Mouse (Mus musculus) MEL (cell line): ENCODE data around the gene March2. TPM values are rescaled to one million over a fixed set of nuclear protein-coding genes. Genes with fewer than 3 reads are reported as not detected.
A peak's percentile ranks its signal among the peaks of the same experiment; 100 is the strongest.

Experiments used
- DNase-seq: peaks from one replicate; pipeline ENCODE4 v3.0.0; 2011; ENCODE audit warnings: low read depth, low spot score
- H3K27ac ChIP-seq: 2 replicates; pipeline ENCODE4 v1.5.1; 2012; ENCODE audit warnings: low read depth, mild to moderate bottlenecking, control low read depth, low read length, moderate library complexity; ENCODE audit not compliant: control insufficient read depth
- H3K27me3 ChIP-seq, 2 experiments: fragments of 150-350 bp in 1 of 2; sonication (generic) in 1 of 2; 2 replicates each; pipeline ENCODE4 v1.6.1; 2012; ENCODE audit warnings: low read length in 2 of 2, mild to moderate bottlenecking in 2 of 2, improper control_type of control experiment in 1 of 2, moderate library complexity in 1 of 2; ENCODE audit not compliant: insufficient read depth in 2 of 2, control insufficient read depth in 1 of 2
- H3K36me3 ChIP-seq, 2 experiments: 2 replicates each; pipeline ENCODE4 v1.6.1; 2012 to 2014; ENCODE audit warnings: low read length in 2 of 2, improper control_type of control experiment in 1 of 2, inconsistent platforms in 1 of 2, mild to moderate bottlenecking in 1 of 2; ENCODE audit not compliant: insufficient read depth in 2 of 2, control insufficient read depth in 1 of 2
- H3K4me1 ChIP-seq, 2 experiments: fragments of 150-350 bp in 1 of 2; sonication (generic) in 1 of 2; 2 replicates each; pipeline ENCODE4 v1.6.1; 2012; ENCODE audit warnings: low read length in 2 of 2, improper control_type of control experiment in 1 of 2, mild to moderate bottlenecking in 1 of 2; ENCODE audit not compliant: insufficient read depth in 2 of 2, control insufficient read depth in 1 of 2
- H3K4me3 ChIP-seq, 2 experiments: fragments of 150-350 bp in 1 of 2; sonication (generic) in 1 of 2; 2 replicates each; pipeline ENCODE4 v1.5.1; 2012; ENCODE audit warnings: low read depth in 2 of 2, low read length in 2 of 2, mild to moderate bottlenecking in 2 of 2, moderate library complexity in 2 of 2, control low read depth in 1 of 2, improper control_type of control experiment in 1 of 2; ENCODE audit not compliant: control insufficient read depth in 1 of 2, insufficient read depth in 1 of 2
- H3K79me2 ChIP-seq: 2 replicates; pipeline ENCODE4 v1.6.1; 2012; ENCODE audit warnings: mild to moderate bottlenecking, low read length, moderate library complexity; ENCODE audit not compliant: control insufficient read depth, poor library complexity, insufficient read depth
- H3K9ac ChIP-seq: 2 replicates; pipeline ENCODE4 v1.6.1; 2012; ENCODE audit warnings: low read depth, mild to moderate bottlenecking, control low read depth, low read length, moderate library complexity; ENCODE audit not compliant: control insufficient read depth, poor library complexity, severe bottlenecking
- H3K9me3 ChIP-seq: fragments of 150-350 bp; sonication (generic); replicated peaks from 2 replicates; pipeline ENCODE4 v1.6.1; 2012; ENCODE audit warnings: mild to moderate bottlenecking, low read length, improper control_type of control experiment, moderate library complexity; ENCODE audit not compliant: insufficient read depth
- BHLHE40 ChIP-seq: IDR thresholded peaks from 2 replicates; pipeline ENCODE4 v1.6.1; 2012; ENCODE audit warnings: low read depth, mild to moderate bottlenecking, inconsistent platforms, low read length, improper control_type of control experiment, borderline replicate concordance
- CHD1 ChIP-seq: IDR thresholded peaks from 2 replicates; pipeline ENCODE4 v1.6.1; 2012; ENCODE audit warnings: low read depth, mild to moderate bottlenecking, inconsistent platforms, low read length, improper control_type of control experiment
- CTCF ChIP-seq, 3 experiments: IDR thresholded peaks in 2 of 3; conservative IDR thresholded peaks in 1 of 3; 2 replicates each; pipeline ENCODE4 v1.5.1; 2011 to 2012; ENCODE audit warnings: low read length in 3 of 3, low read depth in 2 of 3, mild to moderate bottlenecking in 2 of 3, improper control_type of control experiment in 1 of 3, inconsistent platforms in 1 of 3, mixed read lengths in 1 of 3, moderate library complexity in 1 of 3; ENCODE audit not compliant: control insufficient read depth in 1 of 3, insufficient read depth in 1 of 3, poor library complexity in 1 of 3, severe bottlenecking in 1 of 3
- E2F4 ChIP-seq: IDR thresholded peaks from 2 replicates; pipeline ENCODE4 v1.6.1; 2011; ENCODE audit warnings: low read depth, low read length, improper control_type of control experiment, borderline replicate concordance
- GABPA ChIP-seq: IDR thresholded peaks from 2 replicates; pipeline ENCODE4 v1.6.1; 2012; ENCODE audit warnings: low read depth, mild to moderate bottlenecking, inconsistent platforms, low read length, improper control_type of control experiment, moderate library complexity
- HCFC1 ChIP-seq: IDR thresholded peaks from 2 replicates; pipeline ENCODE4 v1.6.1; 2012; ENCODE audit warnings: low read depth, mild to moderate bottlenecking, inconsistent platforms, low read length, improper control_type of control experiment, moderate library complexity
- KAT2A ChIP-seq: conservative IDR thresholded peaks from 2 replicates; pipeline ENCODE4 v1.6.1; 2012; ENCODE audit warnings: low read depth, low read length, improper control_type of control experiment, inconsistent platforms
- MXI1 ChIP-seq: IDR thresholded peaks from 2 replicates; pipeline ENCODE4 v1.6.1; 2011; ENCODE audit warnings: mild to moderate bottlenecking, low read depth, low read length, improper control_type of control experiment
- MYB ChIP-seq: IDR thresholded peaks from 2 replicates; pipeline ENCODE4 v1.6.1; 2011; ENCODE audit warnings: mild to moderate bottlenecking, low read depth, low read length, improper control_type of control experiment
- MYC ChIP-seq: IDR thresholded peaks from 2 replicates; pipeline ENCODE4 v1.6.1; 2011; ENCODE audit warnings: low read depth, mild to moderate bottlenecking, low read length, improper control_type of control experiment, moderate library complexity
- NELFE ChIP-seq: IDR thresholded peaks from 2 replicates; pipeline ENCODE4 v1.6.1; 2011; ENCODE audit warnings: low read depth, low read length, improper control_type of control experiment
- POLR2AphosphoS2 ChIP-seq: IDR thresholded peaks from 2 replicates; pipeline ENCODE4 v1.6.1; 2011; ENCODE audit warnings: low read length, improper control_type of control experiment
- POLR2AphosphoS5 ChIP-seq: IDR thresholded peaks from 2 replicates; pipeline ENCODE4 v1.6.1; 2012; ENCODE audit warnings: low read depth, borderline replicate concordance, mild to moderate bottlenecking, inconsistent platforms, low read length, moderate library complexity, mixed read lengths
- RCOR1 ChIP-seq: IDR thresholded peaks from 2 replicates; pipeline ENCODE4 v1.6.1; 2012; ENCODE audit warnings: low read depth, mild to moderate bottlenecking, inconsistent platforms, low read length, improper control_type of control experiment
- SIN3A ChIP-seq: IDR thresholded peaks from 2 replicates; pipeline ENCODE4 v1.6.1; 2012; ENCODE audit warnings: low read length, improper control_type of control experiment, inconsistent platforms
- SMC3 ChIP-seq: IDR thresholded peaks from 2 replicates; pipeline ENCODE4 v1.6.1; 2011; ENCODE audit warnings: low read depth, low read length, improper control_type of control experiment
- TAL1 ChIP-seq: IDR thresholded peaks from 2 replicates; pipeline ENCODE4 v1.6.1; 2012; ENCODE audit warnings: mild to moderate bottlenecking, inconsistent platforms, low read length, moderate library complexity, mixed read lengths
- TBP ChIP-seq: IDR thresholded peaks from 2 replicates; pipeline ENCODE4 v1.8.0; 2011; ENCODE audit warnings: low read depth, low read length, improper control_type of control experiment
- USF2 ChIP-seq, 2 experiments: IDR thresholded peaks; 2 replicates each; pipeline ENCODE4 v1.6.1; 2011 to 2012; ENCODE audit warnings: improper control_type of control experiment in 2 of 2, low read length in 2 of 2, borderline replicate concordance in 1 of 2, inconsistent platforms in 1 of 2, low read depth in 1 of 2, mild to moderate bottlenecking in 1 of 2; ENCODE audit not compliant: insufficient read depth in 1 of 2
- ZC3H11A ChIP-seq: IDR thresholded peaks from 2 replicates; pipeline ENCODE4 v1.6.1; 2012; ENCODE audit warnings: low read depth, mild to moderate bottlenecking, inconsistent platforms, low read length, improper control_type of control experiment
- ZKSCAN1 ChIP-seq: IDR thresholded peaks from 2 replicates; pipeline ENCODE4 v1.6.1; 2012; ENCODE audit warnings: low read depth, mild to moderate bottlenecking, inconsistent platforms, low read length, improper control_type of control experiment, moderate library complexity
- ZNF384 ChIP-seq: IDR thresholded peaks from 2 replicates; pipeline ENCODE4 v1.6.1; 2012; ENCODE audit warnings: low read depth, mild to moderate bottlenecking, inconsistent platforms, low read length, improper control_type of control experiment
- polyA plus RNA-seq, 2 experiments: library from polyadenylated mRNA; stranded (reverse) in 1 of 2; unstranded in 1 of 2; fragments of >175 nt in 1 of 2; fragments of >200 nt in 1 of 2; gene quantifications; 2 replicates each; pipeline versions ENCODE4 v1.2.1 to v1.2.4; 2012; ENCODE audit warnings: low replicate concordance in 2 of 2, low read depth in 1 of 2; ENCODE audit not compliant: insufficient read length in 2 of 2, insufficient read depth in 1 of 2, missing spikeins in 1 of 2
- total RNA-seq: library from RNA; depleted of rRNA; stranded (reverse); fragments of 300-350 nt; gene quantifications from 2 replicates; pipeline ENCODE4 v1.2.3, GENCODE M21; 2012

The March2 gene
- total and polyA plus RNA-seq, 3 experiments = 10.9 to 18.8 TPM; not detected in 1

GRCm38 (mm10) chr17:33713271-33713670 lies 5.2 kb downstream of the March2 start (continued):
- TF ChIP-seq USF2 (IDR thresholded peaks at IDR 0.05; ENCODE audit: borderline replicate concordance in 1 of 2, insufficient read depth in 1 of 2, low read depth in 1 of 2, low read length in 2 of 2) (no peak), E2F4 (no peak), ZKSCAN1 (no peak), TAL1 (peak; percentile 99), CTCF (IDR thresholded peaks at IDR 0.05 in 2 of 3, conservative IDR thresholded peaks at IDR 0.05 in 1 of 3; ENCODE audit: control insufficient read depth in 1 of 3, insufficient read depth in 1 of 3, low read depth in 2 of 3, low read length in 3 of 3, poor library complexity in 1 of 3, severe bottlenecking in 1 of 3) (no peak), POLR2AphosphoS2 (peak; percentile 68; the same call in 1 of the 2 replicates), GABPA (no peak), HCFC1 (no peak; the same call in 1 of the 2 replicates), NELFE (no peak), SMC3 (no peak), POLR2AphosphoS5 (no peak), SIN3A (peak; percentile 84; the same call in 1 of the 2 replicates), MYB (no peak; the same call in 1 of the 2 replicates)
- TF ChIP-seq, all 39 proteins: peak for 20

- no peak for TF ChIP-seq RCOR1
- TF ChIP-seq ZNF384 = peak; percentile 60
- Histone ChIP-seq H3K27ac (no peak overlapping the region), H3K4me3 (no peak overlapping the region), H3K9me3 (no peaks in the 10 kb centered on the region), H3K27me3 (no peaks in the 10 kb centered on the region), H3K79me2 (no peaks in the 10 kb centered on the region), H3K36me3 (peaks cover 0 to 23% of the 10 kb centered on the region in 2 experiments; a peak in 2 of 4 replicates), H3K9ac (no peak overlapping the region), H3K4me1 (peaks cover 12 to 31% of the 10 kb centered on the region in 2 experiments)
- DNase-seq = peak; percentile 23
Observed at GRCm38 (mm10) chr17:33709834-33710233, 8.6 kb downstream of the March2 start.

GRCm38 (mm10) chr17:33703091-33703490 lies 15.4 kb downstream of the March2 start:
- Histone ChIP-seq H3K36me3 (peaks cover 0 to 7% of the 10 kb centered on the region in 2 experiments; a peak in 3 of 4 replicates), H3K27ac (no peak overlapping the region), H3K4me3 (no peak overlapping the region), H3K27me3 (no peaks in the 10 kb centered on the region), H3K4me1 (peaks cover 0 to 5% of the 10 kb centered on the region in 2 experiments; a peak in 1 of 4 replicates), H3K9me3 (no peaks in the 10 kb centered on the region), H3K9ac (no peak overlapping the region), H3K79me2 (no peaks in the 10 kb centered on the region)
- TF ChIP-seq TBP (no peak), CTCF (IDR thresholded peaks at IDR 0.05 in 2 of 3, conservative IDR thresholded peaks at IDR 0.05 in 1 of 3; ENCODE audit: control insufficient read depth in 1 of 3, insufficient read depth in 1 of 3, low read depth in 2 of 3, low read length in 3 of 3, poor library complexity in 1 of 3, severe bottlenecking in 1 of 3) (no peak), TAL1 (no peak), MYB (no peak), USF2 (IDR thresholded peaks at IDR 0.05; ENCODE audit: borderline replicate concordance in 1 of 2, insufficient read depth in 1 of 2, low read depth in 1 of 2, low read length in 2 of 2) (no peak), BHLHE40 (no peak), MXI1 (no peak), SIN3A (no peak), HCFC1 (no peak), NELFE (no peak), ZKSCAN1 (no peak), CHD1 (no peak), MYC (no peak), ZC3H11A (no peak), KAT2A (no peak), GABPA (no peak)
- DNase-seq = no peak
